In genomic region chr3:28509337-28509935, GRCm38 (mm10) we compare ENCODE assay signal across 20 mouse cellular contexts.
DNase-seq lines count a peak whose midpoint lies in the region; ATAC-seq and TF ChIP-seq lines count a peak whose summit lies in the region.
"Had no signal": no experiment of that assay in that cellular context is flagged by ENCODE, and none has a peak within 500 bp of the region (broad histone marks: within the 10 kb centered on the region; RNA-seq: fewer than 3 reads in every experiment).

No protein-coding gene starts in this region.

- no peaks in the 10 kb centered on the region for H3K36me3 ChIP-seq in midbrain, embryonic 11.5 days (ENCODE audit: control insufficient read depth, insufficient read depth, low read length)
- H3K36me3 ChIP-seq in midbrain, postnatal 0 days (ENCODE audit: insufficient read depth, low read length): no peaks in the 10 kb centered on the region; the same call in none of the 2 replicates
- H3K36me3 ChIP-seq: hindbrain, embryonic 15.5 days; limb, embryonic 12.5 days; liver, embryonic 13.5 days; stomach, embryonic 15.5 days had no signal

- no peaks in the 10 kb centered on the region for H3K27me3 ChIP-seq in midbrain, embryonic 11.5 days (ENCODE audit: control insufficient read depth, insufficient read depth, low read length)
- no peaks in the 10 kb centered on the region for H3K27me3 ChIP-seq in midbrain, postnatal 0 days (ENCODE audit: insufficient read depth, low read length)
- H3K27me3 ChIP-seq: hindbrain, embryonic 15.5 days; limb, embryonic 12.5 days; liver, embryonic 13.5 days; neural tube, embryonic 13.5 days; stomach, embryonic 15.5 days had no signal

- ATAC-seq in frontal cortex, adult (ENCODE audit: low TSS enrichment): peak; percentile 93
- ATAC-seq in midbrain, embryonic 11.5 days (ENCODE audit: low FRiP score): no peak
- ATAC-seq in midbrain, postnatal 0 days (ENCODE audit: low FRiP score): no peak

- H3K27ac ChIP-seq in midbrain, embryonic 11.5 days (ENCODE audit: low read depth, low read length): no peak overlapping the region
- H3K27ac ChIP-seq in midbrain, postnatal 0 days (ENCODE audit: low read depth, low read length): no peak overlapping the region
- H3K27ac ChIP-seq: hindbrain, embryonic 15.5 days; limb, embryonic 12.5 days; liver, embryonic 13.5 days; neural tube, embryonic 13.5 days; stomach, embryonic 15.5 days had no signal

- 67% methylated on average over 6 of the region's 6 CpGs for WGBS in midbrain, embryonic 11.5 days
- 44% methylated on average over 6 of the region's 6 CpGs for WGBS in midbrain, postnatal 0 days

- H3K9ac ChIP-seq in midbrain, embryonic 11.5 days (ENCODE audit: low read length): no peak overlapping the region
- no peak overlapping the region for H3K9ac ChIP-seq in midbrain, postnatal 0 days (replicated peaks; ENCODE audit: low read length, poor library complexity, severe bottlenecking)
- H3K9ac ChIP-seq: hindbrain, embryonic 15.5 days; limb, embryonic 12.5 days; liver, embryonic 13.5 days; neural tube, embryonic 13.5 days; stomach, embryonic 15.5 days had no signal

- no peak for DNase-seq in frontal cortex, postnatal 25 days (ENCODE audit: low spot score in 2 of 2)
- DNase-seq in midbrain, embryonic 11.5 days (ENCODE audit: low spot score, missing footprints): peak; percentile 71
- no peak for DNase-seq in midbrain, postnatal 0 days (ENCODE audit: low spot score)
- DNase-seq in layer of hippocampus, postnatal 14 days (ENCODE audit: low spot score in 2 of 2): peak; percentile 41 to 58
- DNase-seq in cerebellum, adult 9-11 months: no peak
- DNase-seq in testis, postnatal 14 days (ENCODE audit: low spot score): no peak
- DNase-seq: adrenal gland, adult 2 months; cerebellum, adult 11-12 months; cerebellum, postnatal 36 days; gastrocnemius, postnatal 10 days; kidney, adult 18-20 months; kidney, postnatal 10 days; liver, embryonic 13.5 days; thymus, postnatal 14 days had no signal

- no peak overlapping the region for H3K4me2 ChIP-seq in midbrain, embryonic 11.5 days
- H3K4me2 ChIP-seq in midbrain, postnatal 0 days (ENCODE audit: low read depth, low read length, poor library complexity, severe bottlenecking): no peak overlapping the region
- H3K4me2 ChIP-seq: hindbrain, embryonic 15.5 days; limb, embryonic 12.5 days; liver, embryonic 13.5 days; neural tube, embryonic 13.5 days; stomach, embryonic 15.5 days had no signal

- no peak for TF ChIP-seq CTCF in midbrain, postnatal 0 days (IDR thresholded peaks at IDR 0.05)

- no peak overlapping the region for H3K4me3 ChIP-seq in midbrain, embryonic 11.5 days (ENCODE audit: low read depth, low read length)
- no peak overlapping the region for H3K4me3 ChIP-seq in midbrain, postnatal 0 days (ENCODE audit: low read depth, low read length)
- H3K4me3 ChIP-seq: erythroblast, embryonic 14.5 days; hindbrain, embryonic 15.5 days; limb, embryonic 12.5 days; liver, embryonic 13.5 days; neural tube, embryonic 13.5 days; stomach, embryonic 15.5 days had no signal

- peaks cover 3% of the 10 kb centered on the region; the same call in 1 of the 2 replicates for H3K4me1 ChIP-seq in midbrain, embryonic 11.5 days (ENCODE audit: control insufficient read depth, insufficient read depth, low read length)
- H3K4me1 ChIP-seq in midbrain, postnatal 0 days (ENCODE audit: insufficient read depth, low read length): no peaks in the 10 kb centered on the region
- H3K4me1 ChIP-seq: limb, embryonic 12.5 days; liver, embryonic 13.5 days; stomach, embryonic 15.5 days had no signal

- H3K9me3 ChIP-seq in midbrain, embryonic 11.5 days (ENCODE audit: control insufficient read depth, low read length): no peaks in the 10 kb centered on the region
- H3K9me3 ChIP-seq in midbrain, postnatal 0 days (ENCODE audit: low read length): no peaks in the 10 kb centered on the region
- H3K9me3 ChIP-seq: hindbrain, embryonic 15.5 days; limb, embryonic 12.5 days; liver, embryonic 13.5 days; neural tube, embryonic 13.5 days; stomach, embryonic 15.5 days had no signal

Comparison
In these comparisons a context has a peak if more than half of its experiments do, and no peak if none do; other contexts are left out.
1. DNase-seq: peak in midbrain, embryonic 11.5 days (single experiment) and layer of hippocampus, postnatal 14 days (2 of 2); none in frontal cortex, postnatal 25 days (0 of 2), midbrain, postnatal 0 days (single experiment), cerebellum, adult 9-11 months (single experiment) and testis, postnatal 14 days (single experiment).